Mouse (Mus musculus) urinary bladder, postnatal 10 days (tissue): ENCODE measurements around the gene Rtel1.

ENCODE experiments used
- DNase-seq: peaks from one replicate; pipeline ENCODE4 v3.0.0; 2022; ENCODE audit warnings: low spot score

The Rtel1 gene

GRCm38 (mm10) chr2:181319248-181320102, at the start of gene Rtel1:
Gene Rtel1, plus strand, starts transcription at chr2:181319739.
- DNase-seq, result peak; percentile 35

- no peak for DNase-seq
Observed at GRCm38 (mm10) chr2:181272092-181272491, 47.4 kb upstream of the Rtel1 start.

GRCm38 (mm10) chr2:181273829-181274228, 45.7 kb upstream of the Rtel1 start:
- DNase-seq, result no peak

- DNase-seq, result no peak
Observed at GRCm38 (mm10) chr2:181274639-181275038, 44.9 kb upstream of the Rtel1 start.

GRCm38 (mm10) chr2:181276766-181277165, 42.8 kb upstream of the Rtel1 start:
- no peak for DNase-seq

- no peak for DNase-seq
Observed at GRCm38 (mm10) chr2:181277866-181278265, 41.7 kb upstream of the Rtel1 start.

- no peak for DNase-seq
Observed at GRCm38 (mm10) chr2:181279968-181280367, 39.6 kb upstream of the Rtel1 start.

GRCm38 (mm10) chr2:181286629-181287337, 32.8 kb upstream of the Rtel1 start:
- no peak for DNase-seq

GRCm38 (mm10) chr2:181287338-181287957, 32.1 kb upstream of the Rtel1 start:
- DNase-seq, result peak; percentile 36

GRCm38 (mm10) chr2:181287958-181288350, 31.6 kb upstream of the Rtel1 start, which contains the start of gene Gmeb2:
Gene Gmeb2, minus strand, starts transcription at chr2:181288035.
- DNase-seq, result peak; percentile 79

- DNase-seq, result no peak
Observed at GRCm38 (mm10) chr2:181288691-181289090, 30.8 kb upstream of the Rtel1 start.

GRCm38 (mm10) chr2:181290937-181291336, 28.6 kb upstream of the Rtel1 start:
- DNase-seq, result no peak

GRCm38 (mm10) chr2:181302041-181302440, 17.5 kb upstream of the Rtel1 start:
- DNase-seq, result no peak

- no peak for DNase-seq
Observed at GRCm38 (mm10) chr2:181304944-181305343, 14.6 kb upstream of the Rtel1 start.

GRCm38 (mm10) chr2:181307144-181307804, 12.3 kb upstream of the Rtel1 start:
- DNase-seq, result no peak

GRCm38 (mm10) chr2:181312435-181312834, 7.1 kb upstream of the Rtel1 start:
- no peak for DNase-seq

- no peak for DNase-seq
Observed at GRCm38 (mm10) chr2:181313006-181313343, 6.6 kb upstream of the Rtel1 start.

- no peak for DNase-seq
Observed at GRCm38 (mm10) chr2:181313344-181314079, 6.0 kb upstream of the Rtel1 start.

GRCm38 (mm10) chr2:181314080-181314810, 5.3 kb upstream of the Rtel1 start, which contains the start of gene Stmn3:
Gene Stmn3, minus strand, starts transcription at chr2:181314500.
- no peak for DNase-seq

GRCm38 (mm10) chr2:181320103-181320499, 562 bp downstream of the Rtel1 start:
- DNase-seq, result no peak

GRCm38 (mm10) chr2:181322136-181322535, 2.6 kb downstream of the Rtel1 start:
- no peak for DNase-seq
